Mouse (Mus musculus) forebrain, postnatal 0 days (tissue): Measurements from ENCODE around the gene F8. TPM values are rescaled to one million over a fixed set of nuclear protein-coding genes. Genes with fewer than 3 reads are reported as not detected.

Source experiments
- ATAC-seq: fragments of 200-750 bp; cut with Nextera tagmentation; 2 replicates; pipeline ENCODE4 v1.8.0; 2017; ENCODE audit warnings: mild to moderate bottlenecking, moderate library complexity
- DNase-seq: peaks from one replicate; pipeline ENCODE4 v3.0.0-alpha.2; 2015
- H3K27ac ChIP-seq: fragments of 300-500 bp; sonication (generic); 2 replicates; pipeline ENCODE4 v1.5.1; 2014; ENCODE audit warnings: low read depth, mild to moderate bottlenecking, antibody characterized with exemption, low read length, moderate library complexity, mixed read lengths
- H3K27me3 ChIP-seq: fragments of 300-500 bp; sonication (generic); 2 replicates; pipeline ENCODE4 v1.6.1; 2014; ENCODE audit warnings: mild to moderate bottlenecking, low read length, mixed read lengths; ENCODE audit not compliant: insufficient read depth
- H3K36me3 ChIP-seq: fragments of 300-500 bp; sonication (generic); 2 replicates; pipeline ENCODE4 v1.6.1; 2014; ENCODE audit warnings: mild to moderate bottlenecking, moderate library complexity; ENCODE audit not compliant: insufficient read depth
- H3K4me1 ChIP-seq: fragments of 300-500 bp; sonication (generic); 2 replicates; pipeline ENCODE4 v1.6.1; 2014; ENCODE audit warnings: antibody characterized with exemption; ENCODE audit not compliant: insufficient read depth
- H3K4me2 ChIP-seq: fragments of 300-500 bp; sonication (generic); 2 replicates; pipeline ENCODE4 v1.6.1; 2014; ENCODE audit warnings: low read depth, mild to moderate bottlenecking, moderate library complexity
- H3K4me3 ChIP-seq: fragments of 300-500 bp; sonication (generic); 2 replicates; pipeline ENCODE4 v1.5.1; 2014; ENCODE audit warnings: low read depth, low read length, mixed read lengths
- H3K9ac ChIP-seq: fragments of 300-500 bp; sonication (generic); 2 replicates; pipeline ENCODE4 v1.6.1; 2014; ENCODE audit warnings: mild to moderate bottlenecking
- H3K9me3 ChIP-seq: fragments of 300-500 bp; sonication (generic); 2 replicates; pipeline ENCODE4 v1.6.1; 2016; ENCODE audit warnings: low read length
- CTCF ChIP-seq: sonication (generic); IDR thresholded peaks from 2 replicates; pipeline ENCODE4 v1.5.1; 2016; ENCODE audit warnings: antibody characterized with exemption, control low read depth, low read depth
- WGBS: fragments of 180-500 bp; shearing (Covaris S2); extraction: QIAGEN DNeasy Blood & Tissue Kit; methylation state at CpG from one replicate; pipeline ENCODE4 v1.1.7; 2014; 5-methylcytosine and 5-hydroxymethylcytosine counted together
- polyA plus RNA-seq: library from polyadenylated mRNA; unstranded; fragments of >200 nt; fragmentation: Nextera tagmentation; extraction: Ambion mirVana; gene quantifications from 2 replicates; pipeline ENCODE4 v1.2.1, GENCODE M21; 2015
- total RNA-seq: library from RNA; depleted of rRNA; stranded (reverse); fragments of >200 nt; gene quantifications from 2 replicates; pipeline ENCODE4 v1.2.3, GENCODE M21; 2014; rRNA removed

F8 gene
- total RNA-seq = 1.00 and 1.8 TPM in 2 replicates
- 0.64 and 1.2 TPM in 2 replicates for polyA plus RNA-seq

GRCm38 (mm10) chrX:75382195-75382771 is at the start of gene F8, which contains the start of gene Fundc2:
Gene F8, minus strand, starts transcription at chrX:75382615.
Gene Fundc2, plus strand, starts transcription at chrX:75382399.
- Histone ChIP-seq H3K4me3 (peak within 1 kb of the TSS; percentile 52), H3K27ac (peak within 1 kb of the TSS; percentile 71), H3K4me1 (no peaks in the 10 kb centered on the region), H3K9ac (peak within 1 kb of the TSS; percentile 70), H3K9me3 (no peaks in the 10 kb centered on the region), H3K4me2 (peak within 1 kb of the TSS; percentile 45), H3K27me3 (no peaks in the 10 kb centered on the region), H3K36me3 (no peaks in the 10 kb centered on the region)
- DNase-seq (peak; percentile 82), ATAC-seq (peak; percentile 99)
- WGBS = 29% methylated on average over 20 of the region's 25 CpGs
- TF ChIP-seq CTCF = no peak

DNA sequence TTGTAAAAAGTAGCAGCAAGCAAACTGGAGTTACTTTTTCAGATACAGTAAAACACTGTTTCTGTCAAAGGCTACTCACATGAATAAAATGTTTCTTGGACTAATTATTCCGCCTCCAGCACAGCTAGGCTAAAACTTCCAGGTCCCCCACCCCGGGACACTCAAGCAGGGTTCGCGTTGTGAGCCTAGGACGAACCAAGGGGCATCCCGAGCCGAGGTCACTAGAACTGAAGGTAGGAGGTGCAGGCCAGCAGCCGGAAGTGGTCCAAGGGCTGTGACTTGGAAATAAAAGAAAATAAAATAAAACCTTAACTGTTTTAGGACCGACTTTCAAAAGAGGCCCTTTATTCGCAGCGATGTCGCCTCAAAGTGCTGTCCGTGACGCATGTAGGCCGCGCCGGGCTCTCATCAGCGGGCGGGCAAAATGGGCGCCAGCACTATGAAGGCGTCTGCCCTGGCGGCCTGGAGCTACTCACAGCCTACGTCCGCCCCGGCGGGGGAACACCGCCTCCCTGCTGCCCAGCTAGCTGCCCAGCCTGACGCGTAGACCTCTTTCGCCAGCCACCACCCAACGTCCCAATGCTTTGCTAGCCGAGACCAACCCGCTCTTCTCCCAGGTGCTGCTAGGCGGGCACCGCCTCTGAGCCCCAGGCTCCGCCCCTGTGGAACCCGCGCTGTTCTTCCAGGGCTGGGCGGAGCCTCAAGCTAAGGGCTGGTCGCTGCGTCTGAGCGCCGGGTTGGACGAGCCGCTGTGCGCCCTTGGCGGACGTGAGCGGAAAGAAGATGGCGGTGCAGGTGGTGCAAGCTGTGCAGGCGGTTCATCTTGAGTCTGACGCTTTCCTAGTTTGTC is 33.7 kb upstream of the F8 start, which contains the start of the genes Cmc4, Mtcp1 and Brcc3:
Cmc4 (minus strand) TSS at position 649 of the 850 bp plus-strand sequence.
Mtcp1 (minus strand) TSS at position 653 of the 850 bp plus-strand sequence.
Brcc3 (plus strand) TSS at position 693 of the 850 bp plus-strand sequence.
- no peaks in the 10 kb centered on the region for H3K4me1 ChIP-seq
- H3K4me2 ChIP-seq = peak within 1 kb of the TSS; percentile 40
- peak; percentile 92 for DNase-seq
- peak; percentile 100 for ATAC-seq
- peak within 1 kb of the TSS; percentile 61 for H3K9ac ChIP-seq
- TF ChIP-seq CTCF = no peak
- no peaks in the 10 kb centered on the region for H3K36me3 ChIP-seq
- H3K27ac ChIP-seq = peak within 1 kb of the TSS; percentile 92
- no peaks in the 10 kb centered on the region for H3K27me3 ChIP-seq
- H3K9me3 ChIP-seq = no peaks in the 10 kb centered on the region
- WGBS = 24% methylated on average over 52 of the region's 52 CpGs
- peak within 1 kb of the TSS; percentile 43 for H3K4me3 ChIP-seq

- H3K36me3 ChIP-seq = no peaks in the 10 kb centered on the region
- H3K27ac ChIP-seq = no peak overlapping the region
- H3K27me3 ChIP-seq = no peaks in the 10 kb centered on the region
- no peak overlapping the region for H3K9ac ChIP-seq
- H3K9me3 ChIP-seq = no peaks in the 10 kb centered on the region
- no peak overlapping the region for H3K4me3 ChIP-seq
- ATAC-seq (no peak), DNase-seq (no peak)
- H3K4me1 ChIP-seq = no peaks in the 10 kb centered on the region
- TF ChIP-seq CTCF = no peak
- 89% methylated on average over 1 of the region's 1 CpGs for WGBS
- H3K4me2 ChIP-seq = no peak overlapping the region
Measured at GRCm38 (mm10) chrX:75409711-75410110, 27.3 kb upstream of the F8 start.

DNA sequence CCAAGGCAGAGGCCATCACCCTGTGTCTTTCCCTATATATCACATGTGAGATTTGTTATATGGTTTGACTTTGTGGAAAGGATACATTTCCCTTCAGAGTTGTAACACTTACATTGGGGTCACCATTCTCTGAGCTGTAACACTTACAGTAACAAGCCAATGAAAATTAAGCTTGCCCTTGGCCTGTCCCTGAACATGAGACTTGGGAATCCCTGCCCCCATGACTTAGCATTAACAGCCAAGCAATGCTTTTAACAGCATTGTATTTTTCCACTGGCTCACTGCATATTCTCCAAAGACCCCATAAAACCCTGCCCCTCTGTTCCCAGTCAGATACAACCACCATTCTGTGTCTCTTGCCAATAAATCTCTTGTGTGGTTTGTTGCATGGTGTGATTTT is 20.9 kb upstream of the F8 start:
- no peak overlapping the region for H3K27ac ChIP-seq
- no peak overlapping the region for H3K4me2 ChIP-seq
- H3K9ac ChIP-seq = no peak overlapping the region
- H3K36me3 ChIP-seq = peaks cover 5% of the 10 kb centered on the region; the same call in 1 of the 2 replicates
- H3K27me3 ChIP-seq = no peaks in the 10 kb centered on the region
- no peaks in the 10 kb centered on the region for H3K9me3 ChIP-seq
- no peak overlapping the region for H3K4me3 ChIP-seq
- DNase-seq = no peak
- TF ChIP-seq CTCF = no peak
- H3K4me1 ChIP-seq = no peaks in the 10 kb centered on the region
- ATAC-seq = no peak

DNA sequence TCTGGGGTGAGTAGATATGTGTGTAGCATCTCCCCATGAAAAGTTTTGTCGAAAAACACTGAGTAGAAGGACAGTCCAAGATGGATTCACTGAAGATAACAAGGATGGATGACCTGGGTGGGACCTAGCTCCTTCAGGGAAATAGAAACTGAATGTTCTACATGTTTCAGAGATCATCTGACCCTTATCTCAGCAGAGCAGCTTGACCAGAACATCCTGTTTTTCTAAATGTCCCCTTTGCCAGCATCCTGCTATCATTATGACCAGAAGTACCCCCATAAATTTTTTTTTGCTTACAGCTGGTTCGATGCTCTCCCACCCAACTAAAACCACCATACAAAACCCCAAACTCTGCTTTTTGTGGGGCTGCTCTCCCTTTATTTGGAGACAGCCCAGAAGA is 20.3 kb upstream of the F8 start:
- no peak overlapping the region for H3K9ac ChIP-seq
- no peaks in the 10 kb centered on the region for H3K27me3 ChIP-seq
- no peak overlapping the region for H3K27ac ChIP-seq
- peaks cover 5% of the 10 kb centered on the region; the same call in 1 of the 2 replicates for H3K36me3 ChIP-seq
- no peak for DNase-seq
- H3K4me3 ChIP-seq = no peak overlapping the region
- TF ChIP-seq CTCF = no peak
- H3K9me3 ChIP-seq = no peaks in the 10 kb centered on the region
- no peaks in the 10 kb centered on the region for H3K4me1 ChIP-seq
- ATAC-seq = no peak
- H3K4me2 ChIP-seq = no peak overlapping the region
- 78% methylated on average over 2 of the region's 2 CpGs for WGBS

DNA sequence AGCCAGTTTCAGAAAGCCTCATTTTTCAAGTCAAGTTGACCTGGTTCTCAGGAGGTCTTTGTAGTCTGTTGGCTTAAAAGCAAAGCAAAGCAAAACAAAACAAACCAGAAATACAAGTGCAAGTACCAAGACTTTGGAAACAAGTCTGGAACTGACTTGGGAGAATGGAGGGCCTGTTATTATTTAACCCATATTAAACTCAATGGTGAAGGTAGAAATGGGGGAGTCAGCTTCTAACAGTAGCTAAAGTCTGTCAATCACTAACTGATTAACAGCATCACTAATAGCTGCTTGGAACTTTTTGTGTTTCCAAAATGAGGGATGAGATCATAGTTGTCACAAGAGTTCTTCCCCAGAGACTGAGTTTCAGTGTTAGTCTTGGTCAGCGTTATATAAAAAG is 17.1 kb upstream of the F8 start:
- Histone ChIP-seq H3K4me1 (no peaks in the 10 kb centered on the region), H3K4me3 (no peak overlapping the region), H3K4me2 (no peak overlapping the region), H3K27ac (no peak overlapping the region), H3K9me3 (no peaks in the 10 kb centered on the region), H3K9ac (no peak overlapping the region), H3K27me3 (no peaks in the 10 kb centered on the region), H3K36me3 (peaks cover 8% of the 10 kb centered on the region; the same call in 1 of the 2 replicates)
- no peak for DNase-seq
- TF ChIP-seq CTCF = no peak
- WGBS = 85% methylated on average over 1 of the region's 1 CpGs
- no peak for ATAC-seq

DNA sequence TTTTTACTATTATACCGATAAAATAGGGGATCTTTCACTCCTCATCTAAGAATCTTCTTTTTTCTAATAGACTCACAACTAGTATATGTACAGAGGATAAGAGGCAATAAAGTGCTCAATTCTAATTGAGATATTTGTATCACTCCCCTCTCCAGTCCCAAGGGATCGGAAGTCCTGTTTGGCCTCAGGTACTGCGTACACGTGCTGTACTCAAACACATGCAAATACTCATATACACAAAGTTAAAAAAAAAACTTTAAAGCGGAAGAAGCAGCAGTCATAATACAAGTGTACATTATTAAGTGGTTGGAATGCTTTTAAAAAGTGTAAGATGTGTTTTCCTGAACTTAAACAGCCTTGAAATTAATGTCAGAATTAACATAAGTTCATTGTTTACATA is 716 bp downstream of the F8 start:
- Histone ChIP-seq H3K4me1 (no peaks in the 10 kb centered on the region), H3K4me3 (peak overlapping the region; percentile 52), H3K9me3 (no peaks in the 10 kb centered on the region), H3K9ac (peak overlapping the region; percentile 70), H3K36me3 (no peaks in the 10 kb centered on the region), H3K4me2 (peak overlapping the region; percentile 45), H3K27ac (peak overlapping the region; percentile 71; the same call in 1 of the 2 replicates), H3K27me3 (no peaks in the 10 kb centered on the region)
- no peak for ATAC-seq
- DNase-seq = no peak
- TF ChIP-seq CTCF = no peak
- WGBS = 74% methylated on average over 5 of the region's 5 CpGs
